Mouse (Mus musculus) urinary bladder, postnatal 10 days (tissue): ENCODE data around the gene Armh2.
A peak's percentile ranks its signal among the peaks of the same experiment; 100 is the strongest.
"Not testable (repeated sequence)": the region's sequence is repeated elsewhere in the genome, so short reads cannot be mapped to it uniquely, and the experiment has no call there.

Source experiments
- DNase-seq: peaks from one replicate; pipeline ENCODE4 v3.0.0; 2022; ENCODE audit warnings: low spot score

The Armh2 gene

GRCm38 (mm10) chr13:24757820-24758564, 17.0 kb downstream of the Armh2 start:
- DNase-seq = no peak

GRCm38 (mm10) chr13:24759451-24759850, 18.4 kb downstream of the Armh2 start:
- DNase-seq = no peak

GRCm38 (mm10) chr13:24760351-24760870, 19.4 kb downstream of the Armh2 start:
- no peak for DNase-seq

GRCm38 (mm10) chr13:24761083-24761402, 20.0 kb downstream of the Armh2 start:
- DNase-seq = no peak

- peak; percentile 36 for DNase-seq
Observed at GRCm38 (mm10) chr13:24761403-24762227, 20.6 kb downstream of the Armh2 start, which contains the start of gene Gmnn. Gmnn (minus strand) TSS chr13:24761923.

- DNase-seq = no peak
Observed at GRCm38 (mm10) chr13:24762254-24762653, 21.2 kb downstream of the Armh2 start.

- DNase-seq = not testable (repeated sequence)
Observed at GRCm38 (mm10) chr13:24767809-24768208, 26.8 kb downstream of the Armh2 start.

- not testable (repeated sequence) for DNase-seq
Observed at GRCm38 (mm10) chr13:24771482-24771881, 30.4 kb downstream of the Armh2 start.

- no peak for DNase-seq
Observed at GRCm38 (mm10) chr13:24776146-24776844, 35.3 kb downstream of the Armh2 start.

- no peak for DNase-seq
Observed at GRCm38 (mm10) chr13:24778026-24778425, 37.0 kb downstream of the Armh2 start.

GRCm38 (mm10) chr13:24778706-24779380, 37.8 kb downstream of the Armh2 start:
- no peak for DNase-seq

- DNase-seq = no peak
Observed at GRCm38 (mm10) chr13:24781916-24782315, 40.9 kb downstream of the Armh2 start.

- DNase-seq = no peak
Observed at GRCm38 (mm10) chr13:24786014-24786490, 45.0 kb downstream of the Armh2 start.

GRCm38 (mm10) chr13:24787477-24787876, 46.4 kb downstream of the Armh2 start:
- no peak for DNase-seq

- no peak for DNase-seq
Observed at GRCm38 (mm10) chr13:24791349-24791748, 50.3 kb downstream of the Armh2 start.

GRCm38 (mm10) chr13:24792411-24793045, 51.5 kb downstream of the Armh2 start:
- no peak for DNase-seq
